Mouse (Mus musculus): ENCODE measurements around the gene Rbfox3. TPM values are rescaled to one million over a fixed set of nuclear protein-coding genes. Genes with fewer than 3 reads are reported as not detected.

Rbfox3 gene
- total and polyA plus RNA-seq, 2 experiments from 2014 or later, result 52.6 to 76.8 TPM

DNA sequence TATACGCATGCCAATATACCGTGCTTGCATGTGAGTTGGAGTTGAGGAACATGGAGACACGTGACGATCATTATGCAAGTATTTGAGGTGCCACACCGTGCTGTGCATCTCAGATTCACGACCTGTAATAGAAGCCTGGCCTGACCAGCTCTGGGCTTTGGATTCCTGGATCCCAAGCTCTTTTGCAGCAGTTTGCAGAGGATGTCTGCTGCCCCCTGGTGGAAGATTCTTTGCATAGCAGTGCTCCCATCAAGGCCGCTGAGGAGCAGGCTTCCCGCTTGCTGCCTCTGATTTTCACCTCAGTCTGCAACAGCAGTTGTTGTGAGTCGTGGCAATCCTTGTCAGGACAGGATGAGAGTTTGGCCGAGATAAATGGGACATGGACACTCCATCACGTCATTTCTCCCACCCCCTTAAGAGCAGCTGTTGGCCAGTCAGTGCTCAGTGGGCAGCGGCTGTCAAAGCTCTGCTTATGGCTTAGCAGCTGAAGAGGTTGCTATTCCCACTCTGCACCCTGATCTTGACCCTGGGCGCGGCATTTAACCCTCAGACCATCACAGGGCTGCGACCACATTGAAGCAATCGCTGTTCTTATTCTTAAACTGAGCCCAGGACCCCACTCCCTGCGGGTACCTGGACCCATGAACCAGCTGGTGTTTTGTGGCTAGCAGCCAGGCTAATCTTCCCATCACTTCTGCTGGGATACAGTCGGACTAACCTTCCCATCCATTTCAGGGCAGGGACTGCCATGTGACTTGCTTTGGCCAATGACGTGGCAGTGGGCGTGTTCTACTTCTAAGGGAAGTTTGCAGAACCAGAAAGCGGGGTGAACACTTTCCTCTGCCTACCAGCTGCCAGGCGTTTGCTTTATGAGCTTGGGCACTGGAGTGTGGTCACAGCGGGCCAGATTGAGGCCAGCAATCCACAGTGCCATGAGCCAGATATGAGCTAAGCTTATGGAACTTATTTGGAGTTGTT lies 172.3 kb downstream of the Rbfox3 start:
- H3K4me1 ChIP-seq (ENCODE audit: insufficient read depth, low read length), result peaks cover 18% of the 10 kb centered on the region
- ATAC-seq, result peak; percentile 52
- 9% methylated on average over 23 of the region's 23 CpGs for WGBS

DNA sequence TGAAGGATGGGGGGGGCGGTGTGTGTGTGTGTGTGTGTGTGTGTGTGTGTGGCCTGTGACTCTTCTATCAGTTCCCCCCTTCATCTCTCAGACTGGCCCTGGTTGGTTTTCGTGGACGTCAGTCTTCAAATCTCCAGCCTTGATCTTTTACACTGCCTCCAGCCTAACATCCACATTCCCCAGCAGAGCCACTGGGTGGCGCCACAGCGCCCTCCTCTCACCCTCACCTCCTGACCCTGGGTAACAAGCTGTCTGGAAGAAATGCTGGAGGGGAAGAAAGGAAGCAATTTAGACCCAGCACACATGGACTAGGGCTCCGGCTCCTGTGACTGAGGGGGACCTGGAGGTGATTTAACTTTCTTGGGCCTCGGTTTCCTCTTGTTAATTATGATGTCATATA lies 173.1 kb downstream of the Rbfox3 start:
- Histone ChIP-seq H3K4me1 (ENCODE audit: insufficient read depth, low read length) (peaks cover 16% of the 10 kb centered on the region; the same call in 1 of the 2 replicates), H3K27ac (0 out of 2 replicates have a peak overlapping the region, but pooled peaks have one; percentile 17)
- 41% methylated on average over 7 of the region's 7 CpGs for WGBS

More for the DNA sequence above, 172.3 kb downstream of the Rbfox3 start:
- H3K36me3 ChIP-seq (ENCODE audit: insufficient read depth, low read length), result no peaks in the 10 kb centered on the region
- peak; percentile 95 for DNase-seq (ENCODE audit: low spot score)
- H3K4me3 ChIP-seq (ENCODE audit: low read length), result no peak overlapping the region
- no peak overlapping the region for H3K9ac ChIP-seq (replicated peaks; ENCODE audit: low read length)
- no peaks in the 10 kb centered on the region for H3K9me3 ChIP-seq (ENCODE audit: low read length)
- peak overlapping the region; percentile 24 for H3K4me2 ChIP-seq (ENCODE audit: low read depth, low read length)
- TF ChIP-seq CTCF (IDR thresholded peaks at IDR 0.05; ENCODE audit: low read depth), result peak; percentile 98
- no peaks in the 10 kb centered on the region for H3K27me3 ChIP-seq (ENCODE audit: insufficient read depth, low read length)
- peak overlapping the region; percentile 17; the same call in 1 of the 2 replicates for H3K27ac ChIP-seq

DNA sequence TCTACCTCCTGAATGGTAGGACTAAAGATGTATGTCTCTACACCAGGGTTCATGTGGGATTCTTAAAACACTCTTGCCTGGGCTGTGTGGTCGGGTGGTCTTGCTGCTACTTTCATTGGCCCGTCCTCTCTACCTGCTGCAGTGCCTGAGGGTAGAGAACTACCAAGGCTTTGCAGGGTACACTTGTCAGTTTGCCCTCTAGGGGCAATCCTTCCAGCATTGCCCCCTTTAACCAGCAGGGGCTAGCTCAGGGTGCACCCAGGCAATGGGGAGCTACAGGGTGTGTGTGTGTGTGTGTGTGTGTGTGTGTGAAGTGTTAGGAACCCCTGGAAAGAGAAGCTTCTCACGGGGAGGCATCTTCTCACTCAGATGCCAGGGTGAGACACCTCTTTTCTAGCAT lies 173.6 kb downstream of the Rbfox3 start:
- ATAC-seq (no peak), DNase-seq (ENCODE audit: low spot score) (no peak)
- Histone ChIP-seq H3K9me3 (ENCODE audit: low read length) (no peaks in the 10 kb centered on the region), H3K4me2 (ENCODE audit: low read depth, low read length) (no peak overlapping the region), H3K4me3 (ENCODE audit: low read length) (no peak overlapping the region), H3K27me3 (ENCODE audit: insufficient read depth, low read length) (no peaks in the 10 kb centered on the region), H3K27ac (no peak overlapping the region), H3K36me3 (ENCODE audit: insufficient read depth, low read length) (no peaks in the 10 kb centered on the region), H3K4me1 (ENCODE audit: insufficient read depth, low read length) (peaks cover 16% of the 10 kb centered on the region; the same call in 1 of the 2 replicates), H3K9ac (replicated peaks; ENCODE audit: low read length) (no peak overlapping the region)
- peak; percentile 52 for TF ChIP-seq CTCF (IDR thresholded peaks at IDR 0.05; ENCODE audit: low read depth)
- 59% methylated on average over 3 of the region's 3 CpGs for WGBS

More for the DNA sequence above, 173.1 kb downstream of the Rbfox3 start:
- ATAC-seq, result 0 out of 2 replicates have a peak, but pooled peaks have one; percentile 1
- Histone ChIP-seq H3K27me3 (ENCODE audit: insufficient read depth, low read length) (no peaks in the 10 kb centered on the region), H3K36me3 (ENCODE audit: insufficient read depth, low read length) (no peaks in the 10 kb centered on the region), H3K4me2 (ENCODE audit: low read depth, low read length) (no peak overlapping the region), H3K9ac (replicated peaks; ENCODE audit: low read length) (no peak overlapping the region), H3K4me3 (ENCODE audit: low read length) (no peak overlapping the region), H3K9me3 (ENCODE audit: low read length) (no peaks in the 10 kb centered on the region)
- DNase-seq (ENCODE audit: low spot score), result peak; percentile 32
- peak; percentile 62 for TF ChIP-seq CTCF (IDR thresholded peaks at IDR 0.05; ENCODE audit: low read depth)

DNA sequence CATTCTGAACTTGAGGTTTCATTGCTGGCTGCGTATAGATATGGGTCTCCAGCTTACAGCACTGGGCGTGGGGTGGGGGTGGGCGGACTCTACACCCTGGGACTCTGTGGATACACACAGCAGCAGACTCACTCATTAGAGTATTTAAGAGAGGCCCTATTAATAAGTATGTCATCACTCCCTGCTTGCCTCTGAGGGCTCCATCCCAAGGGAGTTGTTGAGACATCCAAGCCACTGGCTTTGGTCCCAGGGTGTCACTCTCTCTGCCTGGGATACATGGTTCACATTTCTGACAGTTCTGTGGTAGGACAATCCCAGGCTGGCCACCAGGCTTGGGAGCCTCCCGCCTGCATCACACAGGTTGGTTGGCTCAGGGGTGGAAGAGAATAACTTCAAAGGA lies 174.4 kb downstream of the Rbfox3 start:
- no peak for DNase-seq (ENCODE audit: low spot score)
- whole genome bisulfite sequencing, result 87% methylated on average over 4 of the region's 4 CpGs
- Histone ChIP-seq H3K4me2 (ENCODE audit: low read depth, low read length) (no peak overlapping the region), H3K4me1 (ENCODE audit: insufficient read depth, low read length) (peaks cover 16% of the 10 kb centered on the region; the same call in 1 of the 2 replicates), H3K27ac (no peak overlapping the region), H3K27me3 (ENCODE audit: insufficient read depth, low read length) (no peaks in the 10 kb centered on the region), H3K9me3 (ENCODE audit: low read length) (no peaks in the 10 kb centered on the region), H3K36me3 (ENCODE audit: insufficient read depth, low read length) (no peaks in the 10 kb centered on the region), H3K9ac (replicated peaks; ENCODE audit: low read length) (no peak overlapping the region), H3K4me3 (ENCODE audit: low read length) (no peak overlapping the region)
- no peak for TF ChIP-seq CTCF (IDR thresholded peaks at IDR 0.05; ENCODE audit: low read depth)
- ATAC-seq, result no peak

DNA sequence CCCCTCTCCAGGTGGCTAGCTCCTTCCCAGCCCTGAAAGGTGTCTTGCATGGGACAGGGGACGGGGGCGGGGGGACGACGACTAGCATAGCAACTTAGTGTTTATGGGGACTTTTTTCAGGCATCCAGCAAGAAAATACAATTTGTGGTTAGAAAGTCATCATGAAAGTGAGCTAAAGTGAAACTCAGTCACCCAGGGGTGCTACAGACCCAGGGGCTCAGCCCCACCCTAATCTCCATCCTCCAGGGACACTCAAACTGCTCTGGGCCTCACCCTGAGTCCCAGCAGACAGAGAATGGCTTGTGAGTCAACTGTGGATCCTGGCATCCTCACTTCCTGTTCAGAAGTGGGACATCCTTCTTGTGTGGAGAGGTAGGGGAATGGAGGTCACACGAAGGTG lies 179.7 kb downstream of the Rbfox3 start:
- Histone ChIP-seq H3K4me2 (ENCODE audit: low read depth, low read length) (no peak overlapping the region), H3K36me3 (ENCODE audit: insufficient read depth, low read length) (no peaks in the 10 kb centered on the region), H3K27me3 (ENCODE audit: insufficient read depth, low read length) (no peaks in the 10 kb centered on the region), H3K27ac (no peak overlapping the region), H3K9ac (replicated peaks; ENCODE audit: low read length) (no peak overlapping the region), H3K9me3 (ENCODE audit: low read length) (no peaks in the 10 kb centered on the region), H3K4me3 (ENCODE audit: low read length) (no peak overlapping the region), H3K4me1 (ENCODE audit: insufficient read depth, low read length) (peaks cover 16% of the 10 kb centered on the region; the same call in 1 of the 2 replicates)
- WGBS, result 90% methylated on average over 5 of the region's 5 CpGs
- no peak for DNase-seq (ENCODE audit: low spot score)
- ATAC-seq, result no peak
- TF ChIP-seq CTCF (IDR thresholded peaks at IDR 0.05; ENCODE audit: low read depth), result no peak

DNA sequence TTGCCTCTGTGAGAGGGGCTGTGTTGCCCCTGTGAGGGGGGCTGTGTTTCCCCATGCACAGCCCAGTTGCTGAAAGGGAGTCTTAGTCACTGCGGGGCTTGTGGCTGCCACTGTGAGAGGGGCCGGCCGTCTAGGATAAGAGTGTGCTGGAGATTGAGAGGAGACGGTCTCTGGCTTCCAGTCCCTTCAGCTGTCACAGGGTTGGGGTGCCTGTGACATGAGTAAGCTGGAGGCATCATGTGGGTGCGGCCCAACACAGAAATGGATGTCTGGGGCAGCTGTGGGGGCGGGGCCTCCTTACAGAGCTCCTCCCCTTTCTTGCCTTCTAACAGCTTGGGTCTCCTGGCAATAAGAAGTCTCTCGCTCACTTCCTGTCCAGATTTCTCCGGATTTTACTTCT lies 182.0 kb downstream of the Rbfox3 start:
- no peak overlapping the region for H3K9ac ChIP-seq (replicated peaks; ENCODE audit: low read length)
- H3K27ac ChIP-seq, result no peak overlapping the region; the same call in 1 of the 2 replicates
- H3K27me3 ChIP-seq (ENCODE audit: insufficient read depth, low read length), result no peaks in the 10 kb centered on the region
- no peaks in the 10 kb centered on the region for H3K36me3 ChIP-seq (ENCODE audit: insufficient read depth, low read length)
- DNase-seq (ENCODE audit: low spot score) (no peak), ATAC-seq (no peak)
- H3K4me2 ChIP-seq (ENCODE audit: low read depth, low read length), result no peak overlapping the region
- TF ChIP-seq CTCF (IDR thresholded peaks at IDR 0.05; ENCODE audit: low read depth), result no peak
- H3K9me3 ChIP-seq (ENCODE audit: low read length), result no peaks in the 10 kb centered on the region
- peaks cover 9% of the 10 kb centered on the region; the same call in 1 of the 2 replicates for H3K4me1 ChIP-seq (ENCODE audit: insufficient read depth, low read length)
- no peak overlapping the region for H3K4me3 ChIP-seq (ENCODE audit: low read length)
- WGBS, result 38% methylated on average over 8 of the region's 8 CpGs

Data from hindbrain, postnatal 0 days (tissue).